Mouse (Mus musculus) 3134 (cell line): ENCODE results near the gene Mtr.

Source experiments
- DNase-seq: peaks from one replicate; pipeline ENCODE4 v3.0.0-alpha.2; 2011; ENCODE audit warnings: low spot score; ENCODE audit not compliant: insufficient read length; ENCODE audit errors: extremely low read depth

Gene Mtr

GRCm38 (mm10) chr13:12245938-12246337, 12.0 kb downstream of the Mtr start:
- no peak for DNase-seq

DNA sequence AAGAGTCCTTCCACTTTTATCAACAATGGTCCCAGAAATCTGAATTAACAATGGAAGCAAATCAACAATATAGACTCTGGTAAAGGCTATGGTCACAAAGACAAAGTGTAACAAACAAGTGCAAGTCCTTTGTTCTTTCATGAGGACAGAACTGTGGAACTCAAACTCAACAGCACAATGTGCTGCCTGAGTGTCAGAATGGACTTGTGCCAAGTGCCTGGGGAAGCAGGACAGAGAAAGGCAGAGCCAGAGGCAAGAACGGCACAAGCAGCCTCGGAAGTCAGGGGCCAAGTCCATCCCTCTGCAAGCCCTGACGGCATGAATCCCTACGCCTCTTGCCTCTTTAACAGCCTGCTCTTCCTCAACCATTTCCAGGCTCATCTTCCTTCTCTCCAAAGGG, 13.9 kb downstream of the Mtr start:
- DNase-seq = no peak

- DNase-seq = peak; percentile 37
Measured at GRCm38 (mm10) chr13:12232141-12232540, 25.8 kb downstream of the Mtr start.

- DNase-seq = no peak
Measured at GRCm38 (mm10) chr13:12228248-12228647, 29.7 kb downstream of the Mtr start.

DNA sequence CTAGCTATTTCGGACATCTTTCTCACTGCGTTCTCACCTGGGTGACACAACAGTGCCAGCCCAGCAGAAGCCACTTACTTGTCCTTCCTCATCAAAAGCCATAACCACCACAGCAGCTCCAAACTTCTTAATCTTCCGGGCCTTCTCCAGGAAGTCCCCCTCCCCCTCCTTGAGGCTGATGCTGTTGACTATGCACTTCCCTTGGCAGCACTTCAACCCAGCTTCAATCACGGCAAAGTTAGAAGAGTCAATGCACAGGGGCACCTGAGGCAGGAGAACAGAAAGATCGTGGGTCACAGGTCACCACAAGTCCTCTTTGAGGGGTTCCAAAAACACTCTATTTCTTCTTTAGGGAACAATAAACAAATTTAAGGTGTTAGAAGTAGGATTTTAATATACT, 30.3 kb downstream of the Mtr start:
- DNase-seq = no peak

DNA sequence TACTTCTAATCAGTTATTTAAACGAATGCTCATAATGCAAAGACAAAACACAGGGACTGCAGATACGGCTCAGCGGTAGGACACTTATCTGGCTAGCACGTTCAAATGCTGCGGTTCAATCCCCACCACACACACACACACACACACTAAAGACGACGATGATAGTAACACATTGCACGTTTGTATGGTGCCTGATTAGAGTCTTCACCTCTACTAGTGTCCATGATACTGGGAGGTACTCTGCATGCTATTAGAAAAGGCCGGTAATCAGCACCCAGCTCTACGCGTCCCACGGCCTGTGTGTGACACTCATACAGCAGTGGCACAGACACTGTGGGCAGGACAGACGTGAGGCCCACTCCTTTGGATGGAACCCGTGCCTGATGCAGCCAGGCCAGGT, 39.3 kb downstream of the Mtr start:
- no peak for DNase-seq

DNA sequence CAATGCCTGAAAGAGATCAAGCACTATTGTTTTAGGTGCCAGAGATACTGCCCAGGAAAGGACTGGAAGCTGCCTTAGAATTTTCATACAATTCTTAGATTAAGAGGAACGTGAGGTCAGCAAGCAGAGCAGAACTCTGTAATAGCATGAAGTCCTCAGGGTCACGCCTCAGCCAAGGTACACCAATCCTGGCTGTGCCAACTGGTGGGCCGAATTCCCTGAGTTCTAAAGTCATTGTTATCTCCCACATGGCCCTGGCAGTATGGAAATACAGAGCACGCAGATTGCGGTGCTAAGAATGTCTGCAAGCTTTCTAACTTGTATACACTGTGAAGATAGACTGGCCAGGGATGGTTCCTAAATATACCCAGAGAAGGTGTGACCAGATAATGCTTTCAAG, 43.0 kb downstream of the Mtr start:
- DNase-seq = no peak

DNA sequence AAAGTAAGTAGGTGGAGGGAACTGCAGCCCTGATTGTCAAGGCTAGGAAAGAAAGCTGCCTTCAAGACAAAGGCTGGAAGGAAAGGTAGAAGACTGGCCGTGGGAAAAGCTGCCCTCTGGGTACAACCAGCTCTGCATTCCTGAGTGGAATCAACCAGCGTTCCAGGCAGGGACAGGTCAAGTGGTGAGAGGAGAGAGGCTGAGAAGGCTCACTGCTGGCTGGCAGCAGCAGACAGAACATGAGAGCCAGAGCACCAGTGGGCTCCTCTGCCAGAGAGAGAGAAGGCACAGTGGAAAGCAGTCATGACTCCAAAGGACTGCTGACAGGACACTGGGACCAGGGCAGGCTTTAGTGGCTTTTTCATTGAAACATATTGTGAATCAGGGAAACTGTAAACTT, 46.9 kb downstream of the Mtr start:
- no peak for DNase-seq

DNA sequence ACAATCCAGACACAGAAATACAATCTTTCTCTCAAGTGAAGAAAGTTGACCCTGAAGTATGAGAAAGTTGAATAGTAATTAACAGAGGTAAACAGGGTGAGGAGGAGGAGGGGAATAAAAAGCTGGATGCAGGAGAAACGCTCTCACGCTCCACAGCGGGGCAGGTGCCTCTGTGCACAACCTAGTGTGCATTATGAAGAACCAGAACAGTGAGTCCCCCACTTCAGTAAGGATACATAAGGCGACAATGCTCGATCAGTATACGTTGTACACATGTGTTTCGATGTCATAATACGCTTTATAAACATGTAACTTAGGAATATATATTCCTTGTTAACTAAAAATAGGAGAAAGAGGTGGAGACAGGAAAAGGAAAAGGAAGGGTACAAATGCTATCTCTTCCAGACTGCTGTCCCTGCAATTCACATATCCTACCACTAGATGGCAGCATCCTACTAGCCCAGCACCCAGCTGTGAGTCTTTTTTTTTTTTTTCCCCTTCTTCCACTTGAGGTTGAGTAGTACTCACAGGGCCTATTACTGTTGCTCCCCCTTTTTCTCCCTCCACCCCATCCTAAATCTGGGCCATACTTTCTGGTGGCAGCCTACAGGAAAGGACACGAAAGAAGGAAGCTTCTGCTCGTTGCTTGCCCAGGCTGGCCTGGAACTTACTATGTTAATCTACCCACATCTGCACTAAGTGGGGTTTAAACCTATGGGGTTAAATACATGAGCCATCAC, 47.7 kb downstream of the Mtr start:
- peak; percentile 12 for DNase-seq

- no peak for DNase-seq
Measured at GRCm38 (mm10) chr13:12200372-12200771, 57.5 kb downstream of the Mtr start.

- no peak for DNase-seq
Measured at GRCm38 (mm10) chr13:12198486-12198885, 59.4 kb downstream of the Mtr start.

- no peak for DNase-seq
Measured at GRCm38 (mm10) chr13:12196861-12197260, 61.1 kb downstream of the Mtr start.

- DNase-seq = no peak
Measured at GRCm38 (mm10) chr13:12196012-12196411, 61.9 kb downstream of the Mtr start.

GRCm38 (mm10) chr13:12194942-12195662, 62.8 kb downstream of the Mtr start:
- DNase-seq = no peak

DNA sequence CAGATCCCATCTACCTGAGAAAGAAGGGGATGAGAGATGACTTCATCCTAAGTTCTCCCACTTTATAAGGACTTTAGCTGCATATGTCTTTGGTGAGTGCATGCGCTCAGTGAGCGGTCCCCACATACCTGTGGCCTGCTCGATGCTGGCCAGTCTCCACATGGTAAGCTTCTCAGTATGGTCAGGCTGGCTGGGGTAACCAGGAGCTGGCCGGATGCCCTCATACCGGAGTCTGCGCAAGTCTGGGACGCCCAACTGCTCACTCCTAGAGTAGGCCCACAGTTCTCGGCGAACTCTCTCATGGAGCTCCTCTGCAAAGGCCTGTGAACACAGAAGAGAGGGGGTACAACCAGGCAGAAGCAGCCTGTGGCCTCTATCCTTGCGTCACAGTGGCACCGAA, 68.7 kb downstream of the Mtr start:
- DNase-seq = no peak

DNA sequence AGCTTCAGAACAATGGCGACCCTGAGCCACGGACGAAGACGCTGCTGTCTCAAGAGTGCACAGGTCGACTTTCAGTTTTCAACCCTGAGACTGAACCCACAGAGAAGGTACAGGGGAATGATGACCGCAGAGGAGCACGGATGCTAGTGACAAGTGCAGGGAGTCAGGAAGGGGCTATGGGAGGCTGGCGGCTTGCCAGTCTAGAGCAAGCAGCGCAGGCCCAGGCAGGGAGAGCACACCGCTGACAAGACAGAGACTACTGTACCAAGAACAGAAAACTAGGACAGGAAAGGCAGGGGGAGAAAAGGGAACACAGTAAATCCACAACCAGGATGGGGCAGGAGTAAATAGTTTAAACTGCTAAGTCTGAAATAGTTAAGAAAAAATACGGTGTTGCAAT, 69.1 kb downstream of the Mtr start:
- no peak for DNase-seq

DNA sequence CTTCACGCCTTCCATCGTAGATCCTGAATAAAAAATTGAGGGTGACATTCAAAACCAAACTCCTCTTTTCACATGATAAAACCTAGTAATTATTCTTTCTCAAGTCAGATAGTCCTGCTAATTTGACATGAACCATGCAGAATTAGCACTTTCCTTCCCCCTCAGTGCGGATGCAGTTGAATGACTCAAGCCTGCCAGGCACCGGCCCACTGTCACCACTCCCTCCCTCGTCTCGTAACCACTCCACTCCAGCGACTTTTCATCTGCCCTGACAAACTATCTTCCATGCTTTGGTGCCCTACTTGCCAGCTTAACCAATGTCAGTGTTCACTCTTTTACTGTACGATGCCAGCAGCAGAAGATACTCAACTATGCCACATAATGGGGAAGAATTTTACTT, 78.4 kb downstream of the Mtr start:
- DNase-seq = no peak

DNA sequence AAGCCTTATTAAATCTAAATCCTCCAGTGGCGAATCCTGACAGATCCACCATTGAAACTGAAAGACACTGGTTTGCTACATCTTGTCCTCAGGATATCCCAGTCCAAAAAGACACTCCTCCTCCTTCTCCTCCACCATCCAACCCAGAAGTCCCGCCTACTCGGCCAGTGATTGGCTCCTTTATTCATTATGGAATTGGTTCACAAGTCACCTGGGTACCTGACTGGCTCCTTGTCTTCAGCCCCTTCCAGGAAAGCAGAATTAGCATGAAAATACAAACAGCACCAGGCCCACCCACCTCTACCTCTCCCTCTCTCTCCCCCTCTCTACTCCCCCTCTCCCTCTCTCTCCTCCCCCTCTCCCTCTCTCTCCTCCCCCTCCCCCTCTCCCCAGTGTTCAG, 81.2 kb downstream of the Mtr start:
- DNase-seq = no peak

GRCm38 (mm10) chr13:12175988-12176736, 81.8 kb downstream of the Mtr start:
- no peak for DNase-seq

DNA sequence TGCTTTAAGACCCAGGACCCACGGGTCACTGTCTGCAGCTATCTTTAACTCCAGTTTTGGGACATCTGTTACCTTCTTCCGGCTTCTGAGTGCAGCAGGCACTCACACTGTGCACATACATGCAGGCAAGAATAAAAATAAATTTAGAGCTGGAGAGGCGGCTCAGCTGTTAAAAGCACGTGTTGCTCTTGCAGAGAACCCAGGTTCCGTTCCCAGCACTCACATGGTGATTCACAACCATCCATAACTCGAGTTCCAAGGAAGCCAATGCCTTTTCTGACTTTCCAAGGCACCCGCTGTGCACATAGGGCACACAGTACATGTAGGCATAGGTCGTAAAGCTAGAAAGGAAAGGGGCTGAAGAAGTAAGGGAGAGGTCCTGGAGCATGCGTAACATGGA, 90.6 kb downstream of the Mtr start:
- no peak for DNase-seq

GRCm38 (mm10) chr13:12166386-12166785, 91.5 kb downstream of the Mtr start:
- no peak for DNase-seq
